Mouse (Mus musculus): ENCODE results near the gene Rps11.

- no peak for TF ChIP-seq CTCF (IDR thresholded peaks at IDR 0.05; ENCODE audit: control insufficient read depth, insufficient read depth, low read length)
- TF ChIP-seq POLR2A (IDR thresholded peaks at IDR 0.05; ENCODE audit: borderline replicate concordance, control insufficient read depth, low read depth, low read length) = no peak
Measured at GRCm38 (mm10) chr7:45125144-45125600, 933 bp upstream of the Rps11 start.

Data from bone marrow, adult 2 months (tissue).